Mouse (Mus musculus): ENCODE data around the gene Slc39a10.

GRCm38 (mm10) chr1:46922904-46923303, 30.3 kb upstream of the Slc39a10 start:
- no peak for TF ChIP-seq CTCF (IDR thresholded peaks at IDR 0.05; ENCODE audit: low read depth)
- no peak for TF ChIP-seq EP300 (optimal IDR thresholded peaks at IDR 0.05)
